Mouse (Mus musculus) forebrain, embryonic 13.5 days (tissue): ENCODE results near the gene Tmod1. TPM values are rescaled to one million over a fixed set of nuclear protein-coding genes. Genes with fewer than 3 reads are reported as not detected.

Experiments
- ATAC-seq: fragments of 200-750 bp; cut with Nextera tagmentation; 2 replicates; pipeline ENCODE4 v1.8.0; 2017
- H3K27ac ChIP-seq: fragments of 300-500 bp; sonication (generic); 2 replicates; pipeline ENCODE4 v1.5.1; 2015; ENCODE audit warnings: inconsistent platforms, mild to moderate bottlenecking, moderate library complexity
- H3K27me3 ChIP-seq: fragments of 300-500 bp; sonication (generic); 2 replicates; pipeline ENCODE4 v1.6.1; 2015; ENCODE audit warnings: mild to moderate bottlenecking, inconsistent platforms
- H3K36me3 ChIP-seq: fragments of 300-500 bp; sonication (generic); 2 replicates; pipeline ENCODE4 v1.6.1; 2015; ENCODE audit warnings: mild to moderate bottlenecking, inconsistent platforms; ENCODE audit not compliant: poor library complexity, severe bottlenecking
- H3K4me1 ChIP-seq: fragments of 300-500 bp; sonication (generic); 2 replicates; pipeline ENCODE4 v1.6.1; 2015; ENCODE audit warnings: inconsistent platforms
- H3K4me2 ChIP-seq: fragments of 300-500 bp; sonication (generic); 2 replicates; pipeline ENCODE4 v1.6.1; 2015; ENCODE audit warnings: inconsistent platforms, mild to moderate bottlenecking, moderate library complexity
- H3K4me3 ChIP-seq: fragments of 300-500 bp; sonication (generic); 2 replicates; pipeline ENCODE4 v1.5.1; 2015; ENCODE audit warnings: mild to moderate bottlenecking, inconsistent platforms
- H3K9ac ChIP-seq: fragments of 300-500 bp; sonication (generic); 2 replicates; pipeline ENCODE4 v1.6.1; 2015; ENCODE audit warnings: mild to moderate bottlenecking, inconsistent platforms
- H3K9me3 ChIP-seq: fragments of 300-500 bp; sonication (generic); replicated peaks from 2 replicates; pipeline ENCODE4 v1.6.1; 2016; ENCODE audit warnings: inconsistent platforms
- WGBS: fragments of 180-500 bp; shearing (Covaris S2); methylation state at CpG from one replicate; pipeline ENCODE4 v1.1.7; 2015; 5-methylcytosine and 5-hydroxymethylcytosine counted together
- polyA plus RNA-seq: library from polyadenylated mRNA; unstranded; fragments of >200 nt; fragmentation: Nextera tagmentation; extraction: Ambion mirVana; gene quantifications from 2 replicates; pipeline ENCODE4 v1.2.1, GENCODE M21; 2015

Gene Tmod1
- polyA plus RNA-seq, 1 experiment from 2014 or later: 0.32 TPM

GRCm38 (mm10) chr4:46063841-46064240 lies 25.1 kb downstream of the Tmod1 start:
- H3K4me2 ChIP-seq: no peak overlapping the region
- 80% methylated on average over 4 of the region's 4 CpGs for WGBS
- 0 out of 2 replicates have a peak, but pooled peaks cover 4% of the 10 kb centered on the region for H3K4me1 ChIP-seq
- H3K36me3 ChIP-seq: no peaks in the 10 kb centered on the region
- no peak overlapping the region for H3K9ac ChIP-seq
- H3K27ac ChIP-seq: no peak overlapping the region
- no peaks in the 10 kb centered on the region; the same call in 1 of the 2 replicates for H3K27me3 ChIP-seq
- H3K4me3 ChIP-seq: no peak overlapping the region
- ATAC-seq: no peak
- H3K9me3 ChIP-seq: no peaks in the 10 kb centered on the region

DNA sequence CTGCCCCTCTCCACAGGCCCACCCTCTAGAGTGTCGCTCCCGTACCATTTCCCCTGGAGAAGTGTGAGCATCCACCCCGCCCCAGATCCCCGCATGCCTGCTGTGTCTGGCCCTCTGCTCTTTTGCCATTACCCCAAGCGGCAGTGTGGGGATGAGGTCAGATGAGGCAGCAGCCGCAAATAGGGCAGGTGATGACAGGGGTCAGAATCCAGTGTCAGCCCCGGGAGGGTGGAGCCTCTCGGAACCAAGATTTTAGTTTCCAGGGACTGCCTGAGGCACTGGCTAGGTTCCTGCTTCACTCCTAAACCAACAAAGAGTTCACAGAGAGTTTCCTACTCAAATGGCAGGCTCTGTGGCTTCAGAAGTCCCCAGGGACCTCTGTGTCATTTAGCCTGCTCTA lies 25.5 kb downstream of the Tmod1 start:
- WGBS: 63% methylated on average over 8 of the region's 8 CpGs
- no peaks in the 10 kb centered on the region; the same call in 1 of the 2 replicates for H3K27me3 ChIP-seq
- ATAC-seq: no peak
- H3K27ac ChIP-seq: no peak overlapping the region
- H3K4me3 ChIP-seq: no peak overlapping the region
- no peaks in the 10 kb centered on the region for H3K36me3 ChIP-seq
- 0 out of 2 replicates have a peak, but pooled peaks cover 4% of the 10 kb centered on the region for H3K4me1 ChIP-seq
- H3K9ac ChIP-seq: no peak overlapping the region
- no peak overlapping the region for H3K4me2 ChIP-seq
- no peaks in the 10 kb centered on the region for H3K9me3 ChIP-seq

GRCm38 (mm10) chr4:46064961-46065360 lies 26.2 kb downstream of the Tmod1 start:
- WGBS: 71% methylated on average over 3 of the region's 3 CpGs
- no peak overlapping the region for H3K9ac ChIP-seq
- no peak overlapping the region for H3K4me3 ChIP-seq
- H3K36me3 ChIP-seq: no peaks in the 10 kb centered on the region
- no peak overlapping the region for H3K4me2 ChIP-seq
- H3K27ac ChIP-seq: no peak overlapping the region
- 0 out of 2 replicates have a peak, but pooled peaks cover 4% of the 10 kb centered on the region for H3K4me1 ChIP-seq
- H3K27me3 ChIP-seq: no peaks in the 10 kb centered on the region; the same call in 1 of the 2 replicates
- no peak for ATAC-seq
- no peaks in the 10 kb centered on the region for H3K9me3 ChIP-seq

DNA sequence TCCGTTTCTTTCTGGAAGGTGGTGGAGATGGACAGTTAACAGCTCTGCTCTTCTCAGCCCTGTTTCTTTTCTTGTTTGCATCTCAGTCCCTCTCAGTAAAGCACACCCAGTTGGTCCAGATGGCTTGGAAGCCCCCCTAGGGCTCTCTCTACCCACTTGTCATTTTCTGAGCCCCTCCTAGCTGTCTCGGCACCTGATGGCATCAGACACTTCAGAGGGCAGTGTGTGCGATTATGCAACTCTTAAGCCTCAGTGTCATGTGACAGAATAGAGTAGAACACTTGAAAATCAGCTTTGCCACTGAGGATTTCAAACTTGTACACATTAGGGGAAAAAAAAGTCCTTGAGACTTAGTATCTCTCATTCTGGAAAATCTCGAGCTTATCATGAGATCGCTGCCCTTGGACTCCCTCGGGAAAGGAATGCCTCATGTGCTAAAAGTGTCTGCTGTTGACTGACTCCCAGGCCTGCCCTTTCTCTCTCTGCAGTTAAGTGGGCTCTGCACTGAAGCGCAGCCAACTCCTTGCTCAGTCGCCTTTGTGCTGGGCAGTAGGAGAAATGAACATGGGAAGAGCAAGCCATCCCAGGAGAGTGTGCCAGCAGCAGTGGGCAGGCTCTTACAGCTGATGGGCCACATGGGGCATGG lies 27.1 kb downstream of the Tmod1 start:
- Histone ChIP-seq H3K9ac (no peak overlapping the region), H3K4me1 (0 out of 2 replicates have a peak, but pooled peaks cover 4% of the 10 kb centered on the region), H3K27ac (no peak overlapping the region), H3K4me2 (no peak overlapping the region), H3K4me3 (no peak overlapping the region), H3K27me3 (no peaks in the 10 kb centered on the region; the same call in 1 of the 2 replicates), H3K36me3 (no peaks in the 10 kb centered on the region), H3K9me3 (no peaks in the 10 kb centered on the region)
- ATAC-seq: no peak
- 68% methylated on average over 8 of the region's 8 CpGs for WGBS

DNA sequence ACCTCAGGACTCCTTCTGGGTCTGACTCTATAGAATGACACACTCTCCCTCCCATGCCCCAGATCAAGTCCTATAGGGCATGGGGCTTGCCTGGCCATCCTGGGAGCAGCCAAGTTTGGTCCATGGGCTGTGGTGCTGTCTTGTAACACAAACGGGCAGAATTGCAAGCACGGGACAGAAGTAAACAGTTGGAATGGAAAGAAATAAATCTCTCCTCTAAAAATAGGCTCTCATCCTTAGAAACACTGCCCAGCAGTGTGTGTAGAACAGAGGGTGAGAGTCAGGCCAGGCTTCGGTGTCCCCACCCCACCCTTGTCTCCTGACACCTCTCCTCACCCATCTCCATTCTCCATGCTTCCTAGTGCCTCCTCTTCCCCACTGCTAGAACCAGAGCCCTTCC lies 29.3 kb downstream of the Tmod1 start:
- Histone ChIP-seq H3K4me3 (no peak overlapping the region), H3K36me3 (no peaks in the 10 kb centered on the region), H3K4me2 (no peak overlapping the region), H3K9me3 (no peaks in the 10 kb centered on the region), H3K4me1 (no peaks in the 10 kb centered on the region), H3K9ac (no peak overlapping the region), H3K27me3 (no peaks in the 10 kb centered on the region), H3K27ac (no peak overlapping the region)
- WGBS: 80% methylated on average over 3 of the region's 3 CpGs
- ATAC-seq: no peak

DNA sequence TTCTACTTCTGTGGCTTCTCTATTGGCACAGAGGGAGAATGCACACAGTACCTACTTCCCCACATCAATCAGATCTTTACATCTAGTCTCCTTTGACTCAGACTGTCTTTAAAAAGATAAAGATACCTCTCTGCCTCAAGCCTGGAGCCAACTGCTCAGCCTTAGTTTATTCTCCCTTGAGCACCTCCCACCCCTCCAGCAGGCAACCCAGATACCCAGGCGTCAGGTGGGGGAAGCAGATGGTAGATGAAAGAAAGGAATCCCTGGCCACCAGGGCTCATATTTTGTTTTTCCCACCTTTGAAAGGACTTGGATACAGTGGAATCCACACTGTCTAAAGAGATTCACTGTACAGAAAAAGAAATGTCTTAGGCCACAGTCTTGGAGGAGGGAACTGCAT lies 29.8 kb downstream of the Tmod1 start:
- no peaks in the 10 kb centered on the region for H3K9me3 ChIP-seq
- no peaks in the 10 kb centered on the region for H3K36me3 ChIP-seq
- 50% methylated on average over 1 of the region's 1 CpGs for WGBS
- H3K9ac ChIP-seq: no peak overlapping the region
- H3K4me2 ChIP-seq: no peak overlapping the region
- no peak overlapping the region for H3K27ac ChIP-seq
- no peaks in the 10 kb centered on the region for H3K4me1 ChIP-seq
- no peak overlapping the region for H3K4me3 ChIP-seq
- ATAC-seq: no peak
- H3K27me3 ChIP-seq: no peaks in the 10 kb centered on the region

DNA sequence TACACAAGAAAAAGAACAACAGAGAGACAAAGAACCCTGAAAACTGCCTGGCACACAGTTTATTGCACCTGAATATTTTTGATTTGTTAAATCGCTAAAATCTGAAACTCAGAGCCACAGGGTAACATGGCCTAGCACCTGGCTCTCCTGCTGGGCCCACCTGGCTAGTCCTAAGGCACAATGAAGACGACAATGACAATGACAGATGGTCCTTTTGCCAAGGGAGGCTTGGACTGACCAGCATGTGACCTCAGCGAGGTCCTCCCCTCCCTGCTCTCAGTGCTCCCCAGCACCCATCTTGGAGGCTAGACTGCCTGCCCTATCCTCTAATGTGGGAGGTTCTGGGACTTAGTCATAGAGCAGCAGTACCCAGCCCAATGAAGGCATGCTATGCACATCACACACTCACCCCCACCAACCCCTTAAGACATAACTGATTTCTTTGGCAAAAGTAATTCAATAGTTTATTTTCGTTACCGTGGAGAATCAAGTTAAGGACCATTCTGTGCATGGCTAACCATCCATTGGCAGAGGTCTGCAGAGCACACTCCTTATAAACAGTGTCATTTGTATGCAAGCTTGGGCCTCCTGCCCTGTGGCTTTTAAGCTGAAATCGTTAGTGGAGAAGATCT lies 31.2 kb downstream of the Tmod1 start:
- Histone ChIP-seq H3K4me1 (peaks cover 4% of the 10 kb centered on the region; the same call in 1 of the 2 replicates), H3K36me3 (no peaks in the 10 kb centered on the region), H3K9me3 (no peaks in the 10 kb centered on the region), H3K9ac (no peak overlapping the region), H3K4me2 (no peak overlapping the region), H3K4me3 (no peak overlapping the region), H3K27ac (no peak overlapping the region), H3K27me3 (no peaks in the 10 kb centered on the region)
- 68% methylated on average over 6 of the region's 6 CpGs for WGBS
- ATAC-seq: no peak

DNA sequence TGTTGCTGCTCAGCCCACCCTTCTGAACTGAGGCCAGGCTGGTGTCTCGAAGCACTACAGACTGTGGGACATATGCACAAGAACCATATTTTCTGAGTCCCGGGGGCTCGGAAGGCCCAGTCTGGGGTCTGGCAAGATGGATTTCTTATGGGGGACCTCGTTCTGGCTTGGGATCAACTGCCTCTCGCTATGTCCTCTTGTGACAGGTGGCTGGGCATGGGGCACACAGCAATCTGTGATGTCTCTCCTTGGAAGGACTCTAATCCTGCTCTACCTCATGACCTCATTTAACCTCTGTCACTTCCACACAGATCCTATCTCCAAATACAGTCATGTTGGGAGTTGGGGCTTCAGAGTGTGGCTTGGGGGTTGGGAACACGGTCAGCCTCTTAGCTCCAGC lies 33.9 kb downstream of the Tmod1 start:
- 92% methylated on average over 6 of the region's 6 CpGs for WGBS
- peaks cover 4% of the 10 kb centered on the region; the same call in 1 of the 2 replicates for H3K4me1 ChIP-seq
- H3K27me3 ChIP-seq: no peaks in the 10 kb centered on the region
- H3K9ac ChIP-seq: no peak overlapping the region
- H3K36me3 ChIP-seq: no peaks in the 10 kb centered on the region
- no peaks in the 10 kb centered on the region for H3K9me3 ChIP-seq
- H3K4me2 ChIP-seq: no peak overlapping the region
- H3K4me3 ChIP-seq: no peak overlapping the region
- no peak for ATAC-seq
- H3K27ac ChIP-seq: no peak overlapping the region

DNA sequence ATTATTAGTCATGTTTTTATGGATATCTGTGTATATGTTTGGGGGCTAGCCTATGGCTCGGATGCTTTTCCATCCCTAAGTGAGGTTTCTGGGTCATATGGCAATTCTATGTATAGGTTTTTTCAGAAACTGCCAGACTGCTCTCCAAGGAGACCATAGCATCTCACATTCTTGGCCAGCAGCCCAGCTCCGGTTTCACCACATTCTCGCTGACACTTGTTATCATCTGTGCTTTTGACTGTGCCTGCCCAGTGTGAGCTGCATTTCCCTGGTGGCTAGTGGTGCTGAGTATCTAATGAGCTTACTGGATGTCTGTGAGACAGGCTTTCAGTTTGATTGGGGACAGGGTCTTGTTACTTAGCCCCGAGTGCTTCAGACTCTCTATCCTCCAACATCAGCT lies 35.0 kb downstream of the Tmod1 start:
- ATAC-seq: no peak
- 38% methylated on average over 4 of the region's 4 CpGs for WGBS
- H3K9me3 ChIP-seq: no peaks in the 10 kb centered on the region

GRCm38 (mm10) chr4:46075664-46076063 lies 36.9 kb downstream of the Tmod1 start:
- WGBS: 88% methylated on average over 3 of the region's 3 CpGs

More for the DNA sequence above, 35.0 kb downstream of the Tmod1 start:
- no peak overlapping the region for H3K27ac ChIP-seq
- peaks cover 4% of the 10 kb centered on the region; the same call in 1 of the 2 replicates for H3K4me1 ChIP-seq
- no peak overlapping the region for H3K9ac ChIP-seq
- H3K4me3 ChIP-seq: no peak overlapping the region
- H3K27me3 ChIP-seq: no peaks in the 10 kb centered on the region
- no peak overlapping the region for H3K4me2 ChIP-seq
- no peaks in the 10 kb centered on the region for H3K36me3 ChIP-seq

GRCm38 (mm10) chr4:46076892-46077291 lies 38.2 kb downstream of the Tmod1 start:
- H3K27ac ChIP-seq: no peak overlapping the region

More at GRCm38 (mm10) chr4:46075664-46076063, 36.9 kb downstream of the Tmod1 start:
- no peaks in the 10 kb centered on the region for H3K9me3 ChIP-seq
- ATAC-seq: no peak
- H3K36me3 ChIP-seq: no peaks in the 10 kb centered on the region
- peaks cover 4% of the 10 kb centered on the region; the same call in 1 of the 2 replicates for H3K4me1 ChIP-seq
- H3K27me3 ChIP-seq: no peaks in the 10 kb centered on the region
- no peak overlapping the region for H3K9ac ChIP-seq
- no peak overlapping the region for H3K27ac ChIP-seq
- H3K4me2 ChIP-seq: no peak overlapping the region
- no peak overlapping the region for H3K4me3 ChIP-seq

GRCm38 (mm10) chr4:46080261-46080660 lies 41.5 kb downstream of the Tmod1 start:
- Histone ChIP-seq H3K4me1 (no peaks in the 10 kb centered on the region), H3K36me3 (no peaks in the 10 kb centered on the region), H3K4me2 (no peak overlapping the region), H3K27me3 (no peaks in the 10 kb centered on the region), H3K27ac (no peak overlapping the region), H3K9me3 (no peaks in the 10 kb centered on the region), H3K4me3 (no peak overlapping the region), H3K9ac (no peak overlapping the region)
- no peak for ATAC-seq
- 85% methylated on average over 4 of the region's 4 CpGs for WGBS

More at GRCm38 (mm10) chr4:46076892-46077291, 38.2 kb downstream of the Tmod1 start:
- no peaks in the 10 kb centered on the region for H3K9me3 ChIP-seq
- H3K4me1 ChIP-seq: peaks cover 4% of the 10 kb centered on the region; the same call in 1 of the 2 replicates
- no peak overlapping the region for H3K9ac ChIP-seq
- no peaks in the 10 kb centered on the region for H3K27me3 ChIP-seq
- ATAC-seq: no peak
- H3K36me3 ChIP-seq: no peaks in the 10 kb centered on the region
- WGBS: 81% methylated on average over 2 of the region's 2 CpGs
- no peak overlapping the region for H3K4me3 ChIP-seq
- no peak overlapping the region for H3K4me2 ChIP-seq
